Mouse (Mus musculus): ENCODE measurements around the gene Ramac.
A peak's percentile ranks its signal among the peaks of the same experiment; 100 is the strongest.

Gene Ramac

DNA sequence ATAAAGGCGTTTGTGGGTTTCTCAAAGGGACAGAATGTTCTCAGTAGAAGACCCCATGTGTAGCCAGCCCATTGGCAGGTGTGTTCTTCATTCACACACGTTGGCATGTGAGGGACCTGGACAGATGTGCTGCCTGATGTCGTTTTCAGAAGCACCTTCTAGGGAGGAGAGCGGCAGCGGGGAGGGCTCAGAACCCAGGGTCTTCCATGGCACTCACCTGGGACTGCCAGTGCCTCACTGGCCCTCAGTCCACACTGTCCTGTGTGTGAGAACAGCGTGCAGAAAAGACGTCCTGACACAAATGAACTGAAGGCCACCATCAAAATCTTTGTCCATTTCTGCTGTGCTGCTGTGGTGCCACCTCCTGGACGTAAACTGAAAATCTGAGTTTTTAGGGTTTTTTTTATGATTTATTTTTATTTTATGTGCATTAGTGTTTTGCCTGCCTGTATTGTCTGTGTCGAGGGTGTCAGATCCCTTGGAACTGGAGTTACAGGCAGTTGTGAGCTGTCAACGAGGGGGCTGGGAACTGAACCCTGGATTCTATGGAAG, 15.0 kb downstream of the Ramac start:
- no peak for DNase-seq (ENCODE audit: low spot score in 2 of 2)

DNA sequence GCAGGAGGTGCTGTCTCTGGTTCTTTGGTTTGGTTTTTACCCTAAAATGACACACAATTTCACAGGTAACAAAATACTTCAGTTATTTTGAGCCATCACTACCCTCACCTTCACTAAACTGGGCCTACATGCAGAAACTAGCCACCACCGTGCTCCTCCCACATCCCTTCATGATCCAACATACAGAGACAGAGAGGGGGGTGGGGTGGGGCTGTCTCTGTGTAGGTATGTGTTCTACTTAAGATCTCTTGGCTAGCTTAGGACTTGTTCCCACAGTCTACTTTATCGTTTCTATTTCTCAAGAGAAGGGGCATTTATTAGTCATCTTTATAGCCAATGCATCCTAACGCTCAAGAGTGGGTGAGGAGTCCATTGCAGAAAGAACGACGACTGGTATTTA, 25.8 kb downstream of the Ramac start:
- DNase-seq (ENCODE audit: low spot score in 2 of 2): no peak

DNA sequence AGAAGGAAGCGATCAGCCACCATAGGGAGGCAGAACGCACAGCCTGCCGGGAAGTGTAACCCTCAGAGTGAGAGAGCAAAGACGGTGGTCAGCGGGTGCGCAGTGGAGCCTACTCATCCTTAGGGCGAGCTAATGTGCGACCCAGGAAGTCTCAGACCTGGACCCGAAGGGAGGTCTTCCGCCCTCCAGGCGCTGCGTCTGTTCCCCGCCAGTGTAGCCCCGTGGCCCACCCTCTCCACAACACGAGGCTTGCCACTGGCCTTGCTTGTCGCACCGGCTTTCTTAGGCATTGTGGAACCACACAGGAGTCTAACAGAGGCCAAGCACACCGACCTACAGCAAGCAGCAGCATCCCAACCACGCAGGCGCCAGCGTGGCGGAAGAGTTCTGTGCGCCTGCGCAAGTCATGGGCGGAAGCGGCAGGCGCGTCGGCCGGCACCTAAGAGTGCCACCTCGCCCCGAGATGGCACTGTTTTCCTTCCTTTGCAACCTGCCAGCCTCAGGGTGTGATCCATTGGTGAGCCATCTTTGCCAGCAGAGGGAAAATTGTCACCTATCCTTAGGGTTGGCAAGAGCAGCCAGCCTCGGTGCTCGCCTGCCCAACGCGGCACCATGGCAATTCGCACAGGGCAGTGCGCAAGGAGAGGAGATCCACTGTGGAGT, 26.5 kb downstream of the Ramac start, which contains the start of gene 3110040N11Rik:
Gene 3110040N11Rik (minus strand): TSS at position 384 of the 663 bp plus-strand sequence.
- peak; percentile 71 to 79 for DNase-seq (ENCODE audit: low spot score in 2 of 2)

DNA sequence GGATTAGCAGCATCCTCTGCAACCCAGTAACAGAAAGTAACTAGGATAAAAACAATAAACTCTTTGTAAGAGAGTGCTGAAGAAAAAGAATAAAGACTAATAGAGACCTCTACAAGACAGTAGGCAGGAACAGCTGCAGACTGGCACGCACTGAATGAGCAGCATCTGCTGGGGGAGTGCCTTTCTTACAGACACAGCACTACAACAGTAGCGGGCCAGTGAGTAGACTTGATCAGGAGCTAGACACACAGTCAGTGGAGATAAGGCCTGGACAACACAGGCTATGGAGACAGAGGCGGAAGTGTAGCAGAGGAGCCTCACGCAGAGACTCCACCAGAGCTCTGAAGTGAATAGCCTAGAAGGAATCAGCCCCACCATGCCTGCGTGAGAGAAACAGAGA, 43.3 kb downstream of the Ramac start:
- DNase-seq (ENCODE audit: low spot score in 2 of 2): no peak
